Mouse (Mus musculus) adrenal gland, postnatal 36 days (tissue): ENCODE measurements at regions not wholly inside any gene's neighbourhood (a gene's known extent, or its start where the extent isn't known, plus 50 kb on each side); places are given as distances from the start of the nearest gene placed in this dataset.

Experiments used
- DNase-seq, 2 experiments: peaks; one replicate each; pipeline ENCODE4 v3.0.0; 2021; ENCODE audit warnings: mixed read lengths in 1 of 2

DNA sequence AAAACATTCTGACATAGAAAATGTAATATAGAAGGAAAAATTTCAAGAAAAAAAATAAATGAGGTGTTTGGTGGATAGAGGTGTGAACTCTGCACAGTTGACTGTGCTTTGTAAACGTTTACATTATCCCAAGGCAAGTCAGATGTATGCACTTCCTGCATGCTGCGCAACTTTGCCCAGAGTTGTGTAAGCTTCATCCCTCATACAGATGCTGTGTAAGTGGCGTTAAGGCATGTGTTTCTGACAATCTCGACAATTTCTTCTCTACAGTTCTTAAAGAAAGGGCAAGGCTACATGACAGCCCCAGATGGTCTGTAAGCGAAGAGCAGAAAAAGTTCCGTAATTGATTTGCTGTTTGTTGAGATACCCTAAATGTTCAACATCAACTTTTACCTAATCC is 476.6 kb upstream of the Pitx2 start:
- DNase-seq = no peak

GRCm38 (mm10) chr3:128720276-128720675 is 479.4 kb upstream of the Pitx2 start:
- no peak for DNase-seq

DNA sequence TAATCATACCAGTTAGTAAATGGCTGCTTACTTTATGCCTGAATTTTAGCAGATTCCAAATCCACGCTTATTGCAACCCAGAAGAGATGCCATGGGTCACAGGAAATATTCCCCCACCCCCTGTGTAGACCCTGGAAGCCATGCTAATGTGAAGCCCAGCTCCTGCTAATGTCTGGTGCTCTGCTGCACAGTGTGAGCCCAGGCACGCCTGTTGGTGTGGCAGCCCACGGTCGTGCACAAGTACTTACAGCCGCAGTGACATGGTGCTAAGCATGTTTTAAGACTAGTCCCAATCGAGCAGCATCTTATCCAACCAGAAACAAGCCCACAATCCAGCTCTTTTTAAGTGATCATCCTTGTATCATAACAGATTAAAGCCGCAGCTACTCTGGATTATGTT is 480.5 kb upstream of the Pitx2 start:
- DNase-seq = no peak

DNA sequence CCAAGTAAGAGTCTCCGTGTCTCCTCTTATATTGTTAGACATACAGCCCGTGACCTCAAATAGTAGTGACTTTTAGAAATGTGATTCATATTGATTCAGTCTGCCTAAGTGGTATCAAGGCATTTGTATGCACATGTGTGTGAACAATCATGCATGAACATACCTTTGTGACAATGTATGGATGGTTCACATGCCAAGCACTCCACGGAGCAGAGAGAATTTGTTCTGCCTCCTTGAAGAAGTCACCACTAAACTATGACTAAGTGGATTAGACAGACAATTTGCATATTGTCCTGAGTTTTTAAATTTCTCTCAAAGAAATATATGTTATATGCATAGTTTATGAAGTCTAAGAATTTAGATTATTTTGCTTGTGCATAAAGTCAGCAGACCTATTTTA is 492.4 kb upstream of the Pitx2 start:
- DNase-seq = no peak

DNA sequence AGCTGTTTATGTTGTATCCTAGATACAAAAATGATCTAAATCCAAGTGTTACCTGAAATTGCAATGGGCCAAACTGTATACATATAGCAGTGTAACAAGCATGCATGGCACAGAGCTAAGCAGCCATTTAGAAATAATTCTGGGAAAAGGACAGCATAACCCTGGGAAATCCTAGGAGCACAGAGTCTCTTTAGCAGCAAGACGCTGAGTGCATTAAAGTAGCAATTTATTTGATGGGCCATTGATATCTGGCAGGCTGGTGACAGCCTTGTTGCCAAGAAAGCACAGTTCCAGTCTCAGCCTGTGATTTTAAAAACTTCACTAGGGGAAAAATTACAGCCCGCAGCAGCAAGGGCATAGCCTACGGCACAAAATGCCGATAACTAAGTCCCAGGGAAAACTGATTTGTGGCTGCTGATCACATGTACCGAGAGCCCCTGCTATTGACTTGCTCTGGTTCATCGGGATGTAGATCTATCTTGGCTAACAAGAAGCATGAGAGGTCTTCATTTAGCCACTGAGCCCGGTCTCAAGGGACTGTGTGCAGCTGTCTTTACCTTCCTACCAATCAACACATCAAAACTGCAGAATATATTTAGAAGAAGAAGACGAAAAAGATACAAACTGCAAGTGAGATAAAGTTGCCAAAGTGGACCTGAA is 531.1 kb upstream of the Pitx2 start:
- DNase-seq = no peak

DNA sequence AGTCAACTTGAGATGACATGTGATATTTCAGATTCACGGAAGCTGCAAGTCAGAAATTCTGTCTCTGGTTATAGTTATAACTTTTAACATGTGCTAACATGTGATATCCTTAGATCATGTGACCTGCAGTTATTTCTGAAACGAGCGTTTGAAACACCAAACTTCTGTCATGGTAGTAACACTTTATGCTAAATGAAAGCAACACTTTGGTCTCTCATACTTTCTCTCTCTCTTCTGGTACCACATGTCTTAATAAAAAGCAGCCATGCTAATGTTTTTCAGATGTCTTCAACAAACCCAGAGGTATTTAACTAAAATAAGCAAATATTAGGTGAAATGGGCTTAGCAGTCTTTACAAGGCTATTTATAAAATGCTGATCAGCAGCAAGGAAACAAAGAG is 534.5 kb upstream of the Pitx2 start:
- DNase-seq = no peak

DNA sequence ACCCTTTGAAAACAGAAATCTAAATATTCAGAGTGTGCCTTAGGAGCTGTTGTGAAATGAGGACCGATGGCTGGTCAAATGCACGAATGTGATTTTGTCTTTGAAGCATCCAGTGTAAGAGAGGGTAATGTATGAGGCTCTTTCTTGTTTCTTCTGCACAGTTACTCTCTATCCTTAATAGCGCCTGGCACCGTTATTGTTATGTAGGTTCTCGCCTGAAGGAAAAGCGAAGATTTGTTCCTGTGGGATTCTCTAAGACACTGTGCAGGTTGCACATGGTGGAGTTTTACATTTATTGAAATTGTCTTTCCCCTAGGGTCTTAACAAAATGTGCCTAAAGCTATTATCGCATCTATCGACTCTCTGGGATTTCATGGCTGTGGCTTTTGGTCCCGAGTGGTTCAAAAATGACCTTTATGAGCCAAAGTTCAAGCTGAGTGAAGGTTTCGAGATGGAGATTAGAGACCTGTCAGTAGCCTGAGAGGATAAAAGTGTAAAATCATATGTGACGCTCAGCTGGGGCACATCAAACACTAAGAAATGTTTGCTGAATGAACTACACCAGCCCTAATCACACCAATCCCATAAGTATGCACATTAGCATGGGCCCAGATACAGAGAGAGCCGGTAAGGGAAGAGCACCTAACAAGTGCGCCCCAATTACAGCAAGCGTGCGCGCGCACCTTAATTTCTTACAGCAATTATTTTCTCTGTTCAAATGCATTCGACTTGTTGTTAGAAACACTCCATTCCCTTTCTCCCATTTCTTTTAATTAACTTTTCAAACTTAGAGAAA is 562.5 kb upstream of the Pitx2 start:
- no peak for DNase-seq

DNA sequence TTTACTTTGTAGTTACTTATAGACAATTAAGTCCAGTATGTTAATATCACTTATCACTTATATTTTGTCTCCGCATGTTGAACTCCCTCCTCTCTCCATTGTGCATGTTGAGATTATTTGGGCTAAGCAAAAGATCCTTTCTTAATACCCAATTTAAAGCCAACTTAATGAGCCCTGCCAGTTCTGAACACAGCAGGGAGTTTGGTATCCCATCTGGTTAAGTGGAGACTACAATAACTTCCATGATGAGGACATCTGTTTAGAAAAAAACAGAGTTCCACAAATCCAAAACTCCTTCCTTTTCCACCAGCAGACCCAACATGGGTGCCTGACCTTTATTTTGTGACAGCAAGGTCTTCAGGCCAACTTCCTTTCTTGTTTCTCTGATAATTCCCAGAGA is 572.0 kb upstream of the Pitx2 start:
- DNase-seq = no peak

DNA sequence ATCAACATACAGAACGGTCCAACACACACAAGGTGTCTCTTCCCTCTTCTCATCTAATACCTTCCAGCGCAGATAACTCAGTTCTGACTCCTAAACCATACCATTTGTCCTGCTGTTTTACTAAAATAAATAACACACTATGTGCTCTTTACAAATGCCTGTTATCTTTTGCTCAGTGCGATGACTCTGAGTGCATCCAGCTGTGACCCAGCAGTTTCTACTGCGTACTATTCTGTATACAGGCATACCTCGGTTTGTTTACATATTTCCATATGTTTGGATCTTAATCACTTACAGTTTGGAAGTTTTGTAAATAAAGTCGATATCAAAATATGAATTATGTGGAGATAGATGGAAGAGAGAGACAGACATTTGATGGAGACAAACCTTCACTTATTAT is 583.0 kb upstream of the Pitx2 start:
- DNase-seq = no peak

DNA sequence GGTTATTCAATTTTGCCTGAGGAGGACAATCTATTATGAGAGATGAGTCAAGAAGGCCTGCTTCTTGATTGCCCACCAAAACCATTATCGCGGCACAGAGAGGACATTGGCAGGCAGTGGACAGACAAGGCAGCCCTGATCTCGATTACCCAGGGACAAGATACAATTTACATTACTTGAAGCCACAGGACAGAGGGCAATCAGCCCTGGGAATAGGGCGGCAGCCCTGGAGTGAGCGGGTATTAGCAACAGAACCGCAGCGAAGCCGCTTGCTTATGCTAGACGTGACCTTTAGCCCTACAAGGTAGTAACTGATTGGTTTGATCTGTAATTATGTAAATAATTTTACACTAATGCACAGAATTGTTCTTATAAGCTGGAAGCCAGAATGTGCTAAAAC is 586.0 kb upstream of the Pitx2 start:
- no peak for DNase-seq

- peak in 1 of 2 experiments; percentile 1 for DNase-seq
These were observed 588.9 kb upstream of the Pitx2 start for GRCm38 (mm10) chr3:128610731-128611130.

GRCm38 (mm10) chr3:128608694-128609093 is 591.0 kb upstream of the Pitx2 start:
- peak in 1 of 2 experiments; percentile 18 for DNase-seq

GRCm38 (mm10) chr3:128575339-128576129 is 624.1 kb upstream of the Pitx2 start:
- DNase-seq = no peak

- no peak for DNase-seq
These were observed 629.1 kb upstream of the Pitx2 start for GRCm38 (mm10) chr3:128570551-128570950.

DNA sequence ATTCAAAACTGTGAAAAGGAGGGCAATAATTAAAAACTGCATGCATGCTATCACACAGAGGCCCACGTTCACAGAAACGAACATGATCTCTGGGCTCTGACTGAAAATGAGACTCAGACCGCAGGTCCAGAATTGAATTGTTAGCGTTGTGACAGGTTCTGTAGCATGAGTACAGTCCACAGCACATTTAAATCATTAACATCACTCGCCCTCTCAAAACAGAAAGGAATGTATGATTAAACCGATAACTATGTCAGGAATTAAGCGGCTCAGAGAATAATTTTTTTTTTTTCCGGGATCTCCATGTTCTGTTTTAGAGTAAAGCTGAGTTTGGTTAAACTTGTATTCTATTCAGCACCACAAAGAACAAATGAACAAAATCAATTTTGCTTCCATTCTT is 634.3 kb upstream of the Pitx2 start:
- DNase-seq = no peak

DNA sequence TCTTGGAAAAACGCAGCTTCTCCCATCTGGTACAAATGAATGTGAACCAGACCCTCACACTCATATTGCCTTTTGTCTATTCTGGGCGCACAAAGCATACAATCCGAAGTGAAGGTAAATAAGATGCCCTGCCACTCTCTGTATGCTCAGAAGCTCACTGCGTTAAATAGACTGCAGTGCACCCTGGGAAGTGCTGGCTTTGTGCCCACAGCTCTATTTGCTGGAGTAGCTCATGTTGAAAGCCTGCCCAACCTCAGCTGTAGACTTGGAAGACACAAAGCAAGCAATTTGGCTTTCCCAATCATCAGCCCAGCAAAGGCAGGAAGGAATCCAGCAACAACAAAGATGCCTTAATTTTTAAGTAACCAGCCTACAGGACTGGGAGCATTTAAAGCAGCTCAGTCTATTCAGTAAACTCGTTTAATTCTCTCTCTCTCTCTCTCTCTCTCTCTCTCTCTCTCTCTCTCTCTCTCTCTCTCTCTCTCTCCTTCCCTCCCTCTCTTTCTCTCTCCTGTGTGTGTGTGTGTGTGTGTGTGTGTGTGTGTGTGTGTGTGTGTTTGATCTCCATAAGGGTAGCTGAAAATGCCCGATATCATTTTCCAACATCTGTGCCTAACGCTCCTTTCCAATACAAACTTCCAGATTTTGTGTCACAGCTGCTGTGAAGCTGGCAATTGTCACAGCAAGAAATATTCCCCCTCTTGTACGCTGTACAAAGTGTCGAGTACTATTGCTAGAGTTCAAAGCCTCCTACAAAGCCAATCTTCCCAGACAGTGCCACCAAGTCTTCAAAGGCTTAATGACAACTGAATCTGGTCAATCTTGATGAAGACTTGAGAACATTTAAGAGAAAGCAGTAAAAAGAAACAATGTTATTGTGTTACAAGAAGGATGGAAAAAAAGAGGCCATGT is 650.5 kb upstream of the Fam241a start:
- peak; percentile 0 to 11 for DNase-seq

DNA sequence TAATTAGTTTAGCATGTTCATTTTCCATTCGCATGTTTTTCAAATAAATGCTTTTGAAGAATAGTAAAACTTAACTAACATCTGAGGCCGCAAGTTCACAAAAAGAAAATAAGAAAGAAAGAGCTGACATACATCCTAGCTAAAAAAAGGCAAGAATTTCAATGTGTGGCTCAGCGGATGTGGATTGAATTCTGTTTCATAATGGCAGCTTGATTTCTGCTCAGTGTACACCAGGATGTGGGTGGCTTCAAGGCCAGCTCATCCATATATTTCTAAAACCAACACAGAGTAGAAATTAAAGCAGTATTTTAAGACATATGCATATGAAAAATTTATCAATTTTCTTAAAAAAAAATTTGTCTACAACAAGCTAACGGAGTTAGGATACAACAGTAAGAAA is 629.3 kb upstream of the Fam241a start:
- DNase-seq = no peak

- no peak for DNase-seq
These were observed 624.6 kb upstream of the Fam241a start for GRCm38 (mm10) chr3:128520671-128521103.

- DNase-seq = no peak
These were observed 623.8 kb upstream of the Fam241a start for GRCm38 (mm10) chr3:128519913-128520316.

DNA sequence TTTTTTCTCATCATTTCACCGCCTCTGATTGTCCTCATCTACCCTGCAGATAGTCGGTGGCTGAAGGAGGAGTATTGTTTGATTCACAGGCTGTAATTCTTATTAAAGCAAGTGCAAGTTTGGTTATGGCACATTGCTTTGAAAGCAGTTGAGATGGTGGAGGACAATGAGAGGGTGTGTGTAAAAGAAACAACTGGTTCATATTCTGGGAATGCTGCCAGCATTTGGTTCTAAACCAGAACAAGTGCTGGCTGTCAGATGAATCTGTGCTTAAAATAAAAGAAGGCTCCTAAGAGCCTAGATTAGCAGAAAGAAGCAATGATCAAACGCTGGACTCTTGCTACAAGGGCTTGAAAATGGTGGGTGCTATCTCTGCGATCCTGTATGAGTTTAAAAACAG is 622.7 kb upstream of the Fam241a start:
- peak in 1 of 2 experiments; percentile 3 for DNase-seq

DNA sequence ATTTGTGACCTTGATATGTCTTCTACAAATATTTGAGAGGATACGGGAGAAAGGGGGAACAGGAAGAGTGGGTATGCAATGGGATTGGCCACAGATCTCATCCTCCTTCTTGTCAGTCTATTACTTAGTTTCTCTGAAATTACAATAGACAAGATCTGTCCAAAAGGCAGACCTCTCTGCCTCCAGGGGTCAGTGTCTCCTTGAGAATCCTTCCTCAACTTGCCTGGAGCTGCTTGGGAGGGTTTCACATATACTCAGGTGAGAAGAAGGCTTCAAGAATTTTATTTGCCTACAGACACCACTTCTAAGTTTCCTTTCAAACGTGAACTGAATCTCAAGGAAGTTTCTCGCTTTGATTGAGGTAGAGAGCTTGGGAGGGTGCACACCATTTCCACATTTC is 575.0 kb upstream of the Fam241a start:
- DNase-seq = peak; percentile 1 to 15

- no peak for DNase-seq
These were observed 533.6 kb upstream of the Fam241a start for GRCm38 (mm10) chr3:128429706-128430105.
